Mouse (Mus musculus): Measurements from ENCODE around the gene Gm20388.
A peak's percentile ranks its signal among the peaks of the same experiment; 100 is the strongest.

Gene Gm20388

DNA sequence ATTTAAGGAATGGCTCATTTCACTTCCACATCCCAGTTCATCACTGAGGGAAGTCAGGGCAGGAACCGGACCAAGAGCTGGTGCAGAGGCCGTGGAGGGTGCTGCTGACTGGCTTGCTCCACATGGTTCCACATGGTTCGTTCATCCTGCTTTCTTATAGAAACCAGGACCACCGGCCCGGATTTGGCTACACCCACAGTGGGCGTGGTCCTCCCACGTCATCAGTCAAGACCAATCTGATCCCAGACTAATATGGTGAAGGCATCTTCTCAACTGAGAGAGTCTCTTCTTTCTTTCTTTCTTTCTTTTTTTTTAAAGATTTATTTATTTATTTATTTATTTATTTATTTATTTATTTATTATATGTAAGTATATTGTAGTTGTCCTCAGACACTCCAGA lies 2020.9 kb downstream of the Gm20388 start:
- no peak for DNase-seq (ENCODE audit: low spot score)

DNA sequence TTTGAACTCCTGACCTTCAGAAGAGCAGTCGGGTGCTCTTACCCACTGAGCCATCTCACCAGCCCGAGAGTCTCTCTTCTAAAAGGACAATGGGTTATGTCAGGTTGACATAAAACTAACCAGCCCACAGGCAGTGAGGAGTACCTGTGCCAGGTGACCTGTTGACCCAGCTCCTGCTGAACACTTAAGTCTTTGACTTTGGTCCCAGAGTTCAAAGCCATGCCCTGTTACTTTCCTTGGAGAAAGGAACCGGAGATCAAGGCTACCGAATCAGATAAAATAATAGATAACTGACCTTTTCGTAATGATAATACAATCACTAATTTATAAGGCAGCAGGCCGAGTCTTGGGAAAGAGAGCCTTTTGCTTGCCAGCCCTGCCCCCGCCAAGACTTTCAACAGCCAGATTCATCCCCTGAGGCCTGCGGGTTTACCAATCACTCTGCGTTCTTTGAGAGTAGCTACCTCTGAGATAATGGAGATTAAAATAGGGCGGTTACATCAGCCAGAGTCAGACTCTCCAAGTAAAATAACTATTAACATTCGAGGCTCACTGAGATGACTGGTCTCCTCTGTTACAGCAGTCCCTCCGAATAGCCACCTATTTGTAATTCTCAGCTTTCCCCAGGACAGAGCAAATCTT lies 2021.5 kb downstream of the Gm20388 start:
- no peak for DNase-seq (ENCODE audit: low spot score)

DNA sequence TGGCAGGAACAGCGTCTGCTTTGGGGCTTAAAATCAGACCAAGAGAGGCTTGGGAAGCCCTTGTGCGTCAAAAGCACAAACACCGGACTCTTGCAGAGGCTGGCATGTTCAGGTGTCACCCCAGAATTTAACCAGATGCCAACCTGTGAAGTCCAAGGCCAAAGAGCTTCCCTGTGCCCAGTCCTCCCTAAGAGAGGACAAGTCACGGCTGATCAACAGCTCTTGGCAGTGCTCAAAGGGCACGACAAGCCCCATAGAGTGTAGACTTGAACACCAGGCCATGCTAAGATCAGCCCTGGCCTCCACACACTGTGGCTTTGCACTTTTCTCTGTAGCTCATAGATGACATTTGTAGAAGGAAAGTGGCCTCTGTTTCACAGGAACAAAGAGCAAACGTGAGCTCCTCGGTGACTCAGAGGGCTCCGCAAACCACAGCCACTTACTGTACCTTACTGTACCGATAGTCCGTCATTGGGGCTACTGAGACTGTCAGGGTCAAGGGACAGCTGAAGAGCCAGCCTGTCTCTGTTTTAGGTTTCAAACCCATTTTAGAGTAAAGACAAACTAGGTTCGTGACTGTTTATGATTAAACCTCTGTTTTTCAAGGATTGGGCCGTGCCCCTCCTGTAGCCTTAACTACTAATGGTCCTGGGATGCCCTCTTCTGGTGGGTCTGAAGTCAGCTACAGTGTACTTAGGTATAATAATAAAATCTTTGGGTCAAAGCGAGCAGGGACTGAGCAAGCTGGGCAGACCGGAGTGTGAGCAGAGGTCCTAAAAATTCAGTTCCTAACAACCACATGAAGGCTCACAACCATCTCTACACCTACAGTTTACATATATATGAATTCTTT lies 2022.3 kb downstream of the Gm20388 start:
- DNase-seq (ENCODE audit: low spot score), result no peak

DNA sequence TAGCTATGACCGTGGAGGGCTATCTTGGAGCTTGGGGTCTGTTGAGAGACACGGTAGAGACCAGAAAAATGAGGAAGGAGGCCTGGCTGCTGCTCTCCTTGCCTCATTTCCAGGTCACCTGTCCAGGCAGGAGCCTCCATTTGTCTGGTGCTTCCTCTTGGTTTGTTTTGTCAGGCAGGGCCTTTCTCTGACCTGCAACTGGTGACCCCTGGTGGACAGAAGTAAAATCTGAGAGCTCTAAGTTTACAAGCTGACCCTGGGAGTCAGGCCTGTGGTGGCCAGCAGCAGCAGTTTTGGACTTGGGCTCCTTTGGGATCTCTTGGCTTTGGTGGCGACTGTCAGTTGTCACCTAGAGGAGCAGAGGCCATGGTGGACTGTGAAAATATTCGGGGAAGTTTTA lies 2023.9 kb downstream of the Gm20388 start:
- DNase-seq (ENCODE audit: low spot score), result peak; percentile 16

DNA sequence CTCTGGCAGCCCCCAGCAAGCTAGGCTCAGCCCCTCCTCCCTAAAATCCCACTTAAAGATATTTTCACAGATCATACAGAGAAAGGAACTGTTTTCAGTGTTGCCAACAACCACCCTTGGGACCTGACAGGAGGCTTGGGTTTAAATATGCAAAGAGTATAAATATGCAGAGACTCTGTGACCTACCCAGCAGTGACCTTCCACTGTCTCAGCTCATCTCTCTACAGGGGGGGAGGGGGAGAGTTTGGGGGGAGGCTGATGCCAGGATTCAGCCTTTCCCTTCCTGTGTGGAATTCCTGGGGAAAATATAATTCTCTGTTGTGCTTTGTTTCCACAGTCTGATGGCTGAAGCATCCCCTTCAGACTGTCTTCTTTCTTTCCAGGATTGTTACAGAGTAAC lies 2024.3 kb downstream of the Gm20388 start:
- no peak for DNase-seq (ENCODE audit: low spot score)

DNA sequence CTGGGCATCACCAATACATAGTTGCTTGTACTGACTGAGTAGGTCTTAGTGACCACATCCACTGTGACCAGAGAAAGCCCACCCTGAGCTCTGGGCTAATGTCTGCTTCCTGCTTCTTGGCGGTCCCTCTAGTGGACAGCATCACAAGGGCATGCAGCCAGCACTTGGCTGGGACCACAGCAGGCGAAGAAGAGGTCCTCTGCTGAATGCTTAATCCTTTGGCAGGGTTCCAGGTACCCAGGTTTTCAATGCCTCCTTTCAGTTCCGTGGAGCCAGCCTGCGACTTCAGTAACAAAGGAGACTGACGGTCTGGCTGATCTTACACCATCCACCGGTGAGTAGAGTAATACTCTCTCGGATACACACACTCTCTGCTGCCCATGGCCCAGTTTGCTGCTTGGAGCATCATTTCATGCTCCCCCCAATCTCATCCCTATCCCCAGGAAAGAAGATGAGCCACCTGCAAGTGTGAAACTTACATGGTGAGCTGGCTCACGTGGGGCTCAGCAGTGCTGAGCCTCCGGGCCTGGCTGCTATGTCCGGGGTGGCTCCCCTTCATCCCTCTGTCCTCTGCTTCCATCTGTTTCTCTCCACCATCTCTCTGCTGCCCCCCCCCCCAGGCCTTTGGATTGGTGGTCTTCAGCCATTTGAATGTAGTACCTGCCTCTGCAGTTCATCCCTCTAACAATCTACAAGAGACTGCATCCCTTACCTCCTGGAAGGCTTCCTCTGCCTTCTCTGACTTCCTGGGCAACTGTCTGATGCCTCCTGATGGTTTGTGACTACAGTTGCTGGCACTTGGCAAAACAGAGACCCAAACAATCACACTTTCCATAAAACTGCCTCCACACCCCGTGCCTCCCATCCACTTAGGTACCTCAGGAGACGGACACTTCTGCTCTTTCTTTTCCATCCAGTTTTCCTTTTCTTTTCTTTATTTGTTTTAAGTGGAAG lies 2025.0 kb downstream of the Gm20388 start:
- DNase-seq (ENCODE audit: low spot score), result no peak

DNA sequence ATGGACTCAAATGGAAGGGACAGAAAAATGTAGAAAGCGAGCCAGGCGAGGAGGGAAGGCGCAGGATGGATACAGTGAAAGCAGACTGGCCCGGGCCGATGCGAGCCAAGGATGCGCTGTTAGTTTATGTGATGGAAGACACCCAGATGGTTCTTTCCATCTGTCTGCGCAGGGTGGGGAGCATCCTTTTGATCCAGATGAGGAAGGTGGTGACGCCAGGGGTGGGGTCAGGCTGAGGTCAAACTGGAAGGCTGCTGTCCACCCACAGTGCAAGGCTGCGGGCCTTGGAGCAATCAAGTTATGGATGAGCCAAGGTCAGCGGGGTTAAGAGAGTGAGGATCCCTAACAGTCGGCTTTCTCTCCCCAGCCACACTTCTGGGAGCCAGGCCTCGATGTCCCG lies 2025.8 kb downstream of the Gm20388 start:
- DNase-seq (ENCODE audit: low spot score), result no peak

DNA sequence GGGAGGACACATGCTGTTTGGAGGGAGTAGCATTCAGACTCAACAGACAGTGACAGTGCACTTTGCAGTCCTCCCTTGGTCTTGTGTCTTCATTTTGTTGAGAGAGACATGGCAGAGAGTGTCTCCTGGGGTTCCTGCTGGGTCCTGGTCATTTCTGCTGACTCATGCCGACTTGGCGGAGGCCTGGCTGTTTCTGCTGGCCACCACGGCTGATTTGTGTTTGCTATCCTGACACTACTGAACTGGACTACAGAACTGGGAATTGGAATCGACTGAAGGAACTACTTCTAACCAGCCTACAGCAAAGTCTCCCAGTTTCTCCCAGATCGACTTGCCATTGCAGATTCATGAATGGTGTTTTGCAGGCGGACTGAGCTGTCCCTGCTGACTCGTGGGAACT lies 2028.1 kb downstream of the Gm20388 start:
- no peak for DNase-seq (ENCODE audit: low spot score)

DNA sequence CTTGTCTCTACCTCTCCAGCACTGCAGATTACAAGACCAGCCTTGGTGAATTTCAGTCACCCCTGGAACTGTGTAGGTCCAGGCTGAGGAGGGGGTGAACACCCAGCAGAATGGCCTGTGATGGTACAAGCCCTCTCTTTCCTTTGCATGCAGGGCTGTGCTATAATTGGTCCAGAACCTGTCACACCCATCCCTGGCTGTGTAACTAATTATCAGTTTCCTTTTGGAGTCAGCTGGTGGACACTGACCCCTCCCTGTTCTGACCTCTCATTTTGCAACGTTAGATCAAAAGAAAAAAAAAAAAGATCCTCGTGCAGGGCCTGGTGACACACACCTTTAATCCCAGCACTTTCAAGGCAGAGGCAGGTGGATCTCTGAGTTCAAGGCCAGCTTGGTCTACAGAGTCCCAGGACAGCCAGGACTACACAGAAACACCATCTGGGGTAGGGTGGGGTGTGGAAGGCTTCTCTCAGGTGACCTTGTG lies 2032.5 kb downstream of the Gm20388 start:
- no peak for DNase-seq (ENCODE audit: low spot score)

DNA sequence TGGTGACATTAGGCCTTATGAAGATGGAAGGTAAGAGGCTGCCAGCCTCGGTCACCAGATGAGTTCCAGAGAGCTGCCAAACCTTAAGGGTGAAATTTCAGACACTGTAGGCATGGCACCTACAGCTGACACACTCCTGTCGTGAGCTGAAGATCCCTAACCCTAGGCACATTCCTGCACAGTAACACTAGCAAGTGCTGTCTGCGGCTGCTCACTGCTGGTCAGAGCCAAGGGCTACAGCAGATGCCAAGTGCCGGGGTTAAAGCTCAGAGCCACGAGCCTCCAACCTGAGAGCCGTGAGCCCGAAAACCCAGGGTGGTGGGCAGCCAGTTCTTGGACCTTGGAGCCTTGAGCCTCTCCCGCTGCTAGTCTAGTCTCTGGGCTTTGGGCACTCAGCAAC lies 2033.1 kb downstream of the Gm20388 start:
- no peak for DNase-seq (ENCODE audit: low spot score)

DNA sequence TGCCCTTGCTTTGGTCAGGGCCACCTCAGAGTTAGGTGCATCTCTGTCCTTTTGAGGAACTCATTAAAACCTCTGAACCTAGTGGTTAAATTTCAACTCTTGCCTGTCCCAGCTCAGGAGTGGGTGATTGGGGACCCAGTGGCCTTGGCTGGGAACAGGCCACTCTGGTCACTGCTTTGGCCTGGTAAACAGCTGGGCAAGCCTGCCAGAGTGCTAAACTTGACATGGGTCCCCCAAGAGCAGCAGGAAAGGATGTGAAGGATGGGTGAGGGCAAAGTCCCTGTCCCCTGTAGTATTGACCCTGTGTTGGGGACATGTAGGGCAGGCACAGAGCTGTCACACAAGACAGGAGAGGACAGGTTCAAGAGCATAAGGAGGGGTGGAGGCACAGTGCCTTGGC lies 2034.2 kb downstream of the Gm20388 start, which contains the start of gene Car5a:
TSS of gene Car5a (minus strand) at position 74 of the 400 bp plus-strand sequence.
- no peak for DNase-seq (ENCODE audit: low spot score)

DNA sequence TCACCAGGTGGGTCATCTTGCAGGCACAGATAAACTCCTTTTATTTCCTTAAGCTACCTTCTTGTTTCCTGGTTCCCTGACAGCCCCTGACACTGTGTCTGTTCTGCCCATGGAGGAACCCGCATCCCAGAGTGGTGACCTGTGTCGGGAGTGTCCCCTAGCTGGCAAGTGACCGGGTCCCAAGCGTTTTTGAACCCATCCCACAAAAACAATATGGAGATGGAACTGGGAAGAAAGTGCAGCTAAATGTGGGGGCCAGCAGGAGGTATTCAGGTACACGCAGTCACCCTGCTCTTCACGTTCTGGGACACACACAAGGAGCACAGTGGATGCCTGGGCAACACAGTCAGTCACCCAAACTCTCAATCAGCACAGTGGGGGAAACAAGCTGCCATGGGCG lies 2035.7 kb downstream of the Gm20388 start:
- no peak for DNase-seq (ENCODE audit: low spot score)

DNA sequence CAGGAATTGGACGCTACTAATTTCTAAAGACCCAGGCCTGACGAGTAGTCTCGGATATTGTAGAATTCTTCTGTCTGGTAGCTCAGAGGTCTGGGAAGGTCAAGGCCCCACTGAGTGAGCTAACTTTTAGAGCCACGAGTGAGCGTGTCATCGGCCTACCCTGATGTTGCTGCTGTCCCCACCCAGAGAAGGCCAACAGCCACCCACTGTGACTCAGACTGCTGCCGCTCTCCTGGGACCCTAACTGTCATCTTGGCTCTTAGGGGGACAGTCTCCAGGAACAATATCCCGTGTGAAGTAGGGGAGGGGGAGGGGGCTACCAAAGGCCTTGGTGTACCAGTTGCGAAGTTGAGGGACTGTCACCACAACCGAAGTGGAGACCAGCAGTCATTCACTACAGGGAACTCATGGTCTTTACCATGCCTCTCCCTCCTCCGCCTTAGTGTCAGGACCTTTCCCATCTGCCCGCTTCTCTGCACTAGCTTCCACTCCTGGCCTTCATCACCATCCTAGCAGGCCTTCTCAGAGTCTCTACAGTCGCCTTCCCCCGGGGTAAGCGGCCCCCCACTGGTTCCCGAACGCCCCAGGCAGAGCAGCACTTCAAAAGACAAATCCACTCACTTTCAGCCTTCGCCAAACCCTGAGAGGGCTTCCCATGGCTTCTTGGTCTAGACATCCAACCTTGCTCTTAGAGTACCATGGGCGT lies 2036.6 kb downstream of the Gm20388 start:
- DNase-seq (ENCODE audit: low spot score), result no peak

DNA sequence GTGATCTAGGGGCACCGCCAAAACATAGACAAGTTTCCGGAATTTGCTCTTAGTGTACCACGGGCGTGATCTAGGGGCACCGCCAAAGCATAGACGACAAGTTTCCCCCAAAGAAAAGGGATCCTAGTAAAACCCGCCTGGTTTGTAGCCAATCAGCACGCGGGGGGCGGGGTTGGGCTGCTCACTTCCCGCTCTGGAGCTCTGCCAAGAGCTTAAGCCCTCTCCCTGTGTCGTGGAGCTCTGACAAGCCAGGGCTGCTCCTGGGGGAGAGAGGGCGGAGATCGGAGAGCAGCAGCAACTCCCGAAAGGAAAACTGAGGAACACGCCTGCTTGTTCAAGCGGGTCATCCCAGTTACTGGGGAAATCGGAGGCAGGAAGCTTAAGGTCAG lies 2037.1 kb downstream of the Gm20388 start:
- peak; percentile 81 for DNase-seq (ENCODE audit: low spot score)

DNA sequence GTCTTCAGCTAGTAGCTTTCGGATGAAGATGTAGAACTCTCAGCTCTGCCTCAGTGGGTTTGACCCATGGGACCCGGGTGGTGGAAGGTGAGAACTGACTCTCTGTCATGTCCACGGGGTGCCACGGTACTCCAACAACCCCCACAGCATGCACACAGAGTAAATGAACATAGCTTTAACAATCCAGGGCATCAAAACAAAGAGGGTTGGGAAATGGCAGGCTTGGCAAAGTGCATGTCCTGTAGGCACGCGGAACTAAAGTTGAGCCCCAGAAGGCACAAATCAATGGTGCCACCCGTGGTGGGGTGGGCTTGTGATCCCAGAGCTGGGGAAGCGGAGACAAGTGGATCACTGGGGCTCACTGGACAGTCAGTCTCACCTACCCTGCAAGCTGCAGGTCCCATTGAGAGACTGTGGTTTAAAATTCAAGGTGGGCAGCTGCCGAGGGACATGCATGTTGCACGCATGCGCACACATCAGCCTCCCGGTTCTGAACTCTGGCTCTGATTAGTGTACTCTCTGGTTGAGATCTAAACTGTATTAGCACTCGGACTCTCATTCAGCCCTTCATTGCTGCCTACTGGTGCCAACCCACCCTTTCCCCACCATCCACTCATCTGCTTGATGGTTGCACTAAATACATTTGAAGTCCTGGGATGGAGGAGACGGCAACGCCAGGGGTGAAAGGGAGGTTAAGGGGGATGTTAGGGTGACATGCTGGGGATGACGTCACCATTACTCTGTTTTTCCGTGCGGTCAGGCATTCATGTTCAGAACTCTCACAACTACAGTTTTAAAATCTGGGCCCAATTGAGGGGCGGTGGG lies 2037.9 kb downstream of the Gm20388 start:
- peak; percentile 28 for DNase-seq (ENCODE audit: low spot score)

DNA sequence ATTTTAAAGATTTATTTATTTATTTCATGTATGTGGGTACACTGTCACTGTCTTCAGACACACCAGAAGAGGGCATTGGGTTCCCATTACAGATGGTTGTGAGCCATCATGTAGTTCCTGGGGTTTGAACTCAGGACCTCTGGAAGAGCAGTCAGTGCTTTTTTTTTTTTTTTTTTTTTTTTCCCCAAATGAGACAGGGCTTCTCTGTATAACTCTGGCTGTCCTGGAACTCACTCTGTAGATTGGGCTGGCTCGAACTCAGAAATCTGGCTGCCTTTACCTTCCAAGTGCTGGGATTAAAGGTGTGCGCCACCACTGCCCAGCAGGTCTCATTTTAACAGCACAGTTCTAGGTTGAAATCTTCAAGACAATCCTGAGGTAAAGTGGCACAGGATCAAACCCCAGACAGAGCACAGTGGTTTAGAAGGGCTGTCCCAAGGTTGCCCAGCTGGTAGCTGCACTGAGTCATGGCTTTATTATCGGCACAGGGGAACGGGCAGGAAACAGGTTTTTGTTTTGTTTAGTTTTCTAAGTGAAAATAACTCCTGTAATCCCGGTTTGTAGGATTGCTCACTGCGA lies 2038.7 kb downstream of the Gm20388 start, which contains the start of gene Banp:
TSS of gene Banp (plus strand) at position 529 of the 579 bp plus-strand sequence.
- no peak for DNase-seq (ENCODE audit: low spot score)

DNA sequence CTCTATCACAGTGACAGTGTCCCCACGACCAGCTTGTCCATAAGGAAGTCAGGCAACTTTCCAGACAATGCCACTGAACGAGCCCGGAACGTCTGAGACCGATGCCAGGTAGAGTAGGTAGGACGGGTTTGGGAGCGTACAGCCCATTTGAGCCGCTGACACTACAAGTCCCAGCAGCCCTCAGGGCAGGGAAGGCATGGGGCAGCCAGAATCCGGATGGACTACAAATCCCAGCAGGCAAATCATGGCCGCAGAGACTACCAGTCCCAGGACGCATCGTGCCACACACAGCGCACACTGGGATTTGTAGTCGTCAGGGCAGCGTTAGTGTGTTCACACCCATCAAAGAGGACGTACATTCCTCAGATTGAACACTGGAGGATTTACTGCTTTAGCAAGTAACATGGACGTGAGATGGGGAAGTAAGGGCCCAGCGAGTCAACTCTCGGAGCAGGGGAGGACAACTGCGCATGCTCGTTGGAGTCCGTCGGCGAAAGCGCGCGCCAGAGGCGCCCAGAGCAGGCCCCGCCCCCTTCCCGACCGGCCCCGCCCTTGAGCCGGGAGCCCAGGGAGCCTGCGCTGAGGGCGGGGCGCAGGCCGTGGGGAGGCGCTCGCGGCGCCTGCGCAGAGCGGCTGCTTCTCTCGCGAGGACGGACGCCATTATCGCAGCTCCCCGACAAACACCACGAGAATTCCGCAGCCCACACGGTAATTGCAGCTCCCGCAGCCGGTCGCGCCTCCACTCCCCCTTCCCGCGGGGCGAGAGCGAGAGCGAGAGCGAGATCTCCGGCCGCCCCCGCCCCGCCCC lies 2039.5 kb downstream of the Gm20388 start:
- peak; percentile 99 for DNase-seq (ENCODE audit: low spot score)

DNA sequence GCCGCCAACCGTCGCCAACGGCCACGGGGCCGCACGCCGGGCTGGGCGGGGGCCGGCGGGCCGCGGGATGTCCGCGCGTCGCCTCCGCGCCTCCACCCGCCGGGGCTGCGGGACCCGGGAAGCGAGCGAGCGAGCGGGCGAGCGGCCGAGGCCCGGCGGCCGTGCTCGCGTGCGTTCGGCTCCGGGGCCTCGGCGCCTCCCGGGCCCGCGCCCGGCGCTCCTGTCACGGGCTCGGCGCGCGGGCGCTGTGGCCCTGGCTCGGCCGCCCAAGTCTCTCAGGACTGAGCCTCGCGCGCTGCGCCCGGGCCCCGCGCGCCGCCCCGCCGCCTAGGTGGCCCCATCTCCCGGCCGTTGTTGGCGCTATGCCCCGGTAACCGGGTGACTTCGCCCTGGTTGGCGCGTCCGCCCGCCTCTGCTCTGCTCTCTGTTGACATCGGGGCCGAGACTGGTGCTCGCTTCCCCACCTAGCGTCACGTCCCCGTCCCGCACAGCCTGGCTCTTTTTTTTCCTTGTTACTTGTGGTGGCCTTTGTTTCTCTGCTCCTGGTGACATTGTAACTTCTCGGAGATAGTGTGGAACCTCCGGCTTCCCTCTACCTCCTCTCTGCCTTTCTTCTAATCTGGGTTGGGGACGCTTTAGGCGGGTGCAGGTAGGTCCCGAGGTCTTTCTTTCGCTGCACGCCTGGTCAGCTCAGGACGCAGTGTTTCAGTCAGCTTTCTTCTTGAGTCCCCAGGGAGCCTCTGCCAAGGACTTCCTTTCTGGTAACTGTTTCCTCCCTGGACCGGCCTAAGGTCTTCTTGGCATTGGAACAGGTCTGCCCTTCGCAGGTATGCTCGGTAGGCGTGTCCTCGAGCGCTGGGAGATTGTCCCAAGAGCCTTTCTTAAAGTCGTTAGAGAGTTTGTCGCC lies 2040.4 kb downstream of the Gm20388 start:
- peak; percentile 62 for DNase-seq (ENCODE audit: low spot score)

All from T-cell, adult 2 months (primary cell).